Mouse (Mus musculus): Measurements from ENCODE around the gene Rnf115.

Gene Rnf115

DNA sequence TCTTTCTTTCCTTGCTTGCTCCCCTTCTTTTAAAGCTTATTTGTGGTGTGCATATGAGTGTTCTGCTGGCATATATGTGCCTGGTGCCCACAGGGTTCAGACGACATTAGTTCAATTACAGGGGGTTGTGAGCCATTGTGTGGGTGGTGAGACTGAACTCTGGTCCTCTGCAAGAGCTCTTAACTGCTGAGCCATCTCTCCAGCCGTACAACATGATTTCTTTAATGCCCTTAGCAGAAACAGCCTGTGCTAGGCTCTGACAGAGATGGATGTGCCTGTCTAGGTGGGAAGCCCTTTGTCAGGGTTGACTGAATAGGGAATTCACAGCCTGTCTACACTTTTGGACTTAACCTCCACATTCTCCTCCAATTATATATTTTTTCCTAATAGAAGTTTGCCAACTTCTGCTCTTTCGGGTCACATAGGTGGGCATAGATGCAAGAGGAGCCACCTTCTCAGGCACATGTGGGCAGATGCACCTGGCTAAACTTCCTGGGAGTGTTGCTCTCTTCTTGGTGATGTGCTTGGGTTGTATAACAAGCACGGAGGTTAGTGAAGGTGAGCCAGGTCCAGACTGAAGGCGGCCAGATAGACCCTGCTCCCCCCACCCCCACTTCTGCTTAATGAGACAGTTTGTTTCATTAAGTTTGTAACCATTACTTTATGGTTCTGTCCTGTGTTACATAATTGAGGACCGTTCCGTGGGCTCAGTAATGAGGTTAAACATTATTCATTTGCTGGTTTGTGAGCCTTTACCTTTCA lies 107.3 kb downstream of the Rnf115 start:
- no peak for DNase-seq (ENCODE audit: low spot score in 2 of 2)

DNA sequence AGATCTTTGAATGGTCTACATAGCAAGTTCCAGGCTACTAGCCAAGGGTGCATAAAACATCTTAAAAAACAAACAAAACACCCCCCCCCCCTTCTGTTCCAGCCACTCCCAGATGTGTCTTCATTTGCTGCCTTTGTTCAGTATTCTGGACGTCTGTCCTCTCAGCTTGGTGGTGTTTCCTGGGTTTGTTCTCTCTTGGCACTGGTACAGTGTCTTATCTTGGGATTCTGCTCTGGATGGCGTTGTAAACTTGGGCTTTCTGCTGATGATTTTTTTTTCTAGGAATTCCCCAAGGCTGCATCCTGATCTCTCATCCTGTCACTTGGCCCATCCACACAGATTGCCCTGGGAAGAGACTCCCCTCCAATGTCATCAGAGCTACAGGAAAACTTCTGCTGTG lies 109.0 kb downstream of the Rnf115 start:
- no peak for DNase-seq (ENCODE audit: low spot score in 2 of 2)

DNA sequence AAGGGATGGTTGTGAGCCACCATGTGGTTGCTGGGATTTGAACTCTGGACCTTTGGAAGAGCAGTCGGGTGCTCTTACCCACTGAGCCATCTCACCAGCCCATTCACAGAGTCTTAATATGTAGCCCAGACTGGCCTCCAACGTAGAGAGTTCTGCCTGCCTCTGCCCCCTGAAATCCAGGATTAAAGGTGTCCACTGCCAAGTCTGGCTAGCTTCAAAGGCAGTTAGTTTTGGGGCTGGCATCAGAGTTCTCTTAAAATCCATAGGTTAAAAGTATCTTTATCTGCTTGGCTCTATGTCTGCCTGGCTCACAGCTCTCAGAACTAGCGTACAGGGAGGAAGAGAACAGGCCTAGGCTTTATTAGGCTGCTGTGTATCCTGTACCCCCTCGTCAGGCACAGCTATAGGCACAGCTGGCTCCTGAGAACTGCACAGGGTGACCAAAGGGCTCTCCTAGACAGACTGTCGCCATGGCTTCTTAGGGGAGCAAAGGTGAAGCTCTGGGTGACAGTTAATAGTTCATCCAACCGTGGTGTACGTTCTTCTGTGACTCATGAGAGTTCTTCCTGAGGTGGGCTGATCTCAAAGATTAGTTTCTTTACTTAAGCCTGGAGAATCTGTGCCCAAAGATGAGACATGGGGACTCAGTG lies 111.7 kb downstream of the Rnf115 start:
- DNase-seq (ENCODE audit: low spot score in 2 of 2), result no peak
